Mouse (Mus musculus): ENCODE measurements around the gene P2rx2.

P2rx2 gene

GRCm38 (mm10) chr5:110313127-110313526 is 29.9 kb downstream of the P2rx2 start:
- no peak for DNase-seq

DNA sequence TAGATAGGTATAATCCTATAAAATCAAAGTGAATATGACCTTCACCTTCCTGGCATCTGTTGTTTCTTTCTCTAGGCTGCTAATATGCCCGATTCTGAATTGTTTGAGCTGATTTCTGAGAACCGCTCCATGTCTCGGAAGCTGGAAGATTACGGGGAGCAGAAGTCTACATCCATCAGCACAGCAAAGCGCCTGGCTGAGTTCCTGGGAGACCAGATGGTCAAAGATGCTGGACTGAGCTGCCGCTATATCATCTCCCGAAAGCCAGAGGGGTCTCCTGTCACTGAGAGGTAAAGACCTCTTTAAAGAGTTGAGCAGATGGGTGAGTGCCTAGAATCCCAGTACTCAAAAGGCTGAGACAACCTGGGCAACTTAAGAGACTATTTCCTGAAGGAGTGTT is 34.2 kb downstream of the P2rx2 start:
- no peak for DNase-seq

GRCm38 (mm10) chr5:110300591-110300990 is 42.4 kb downstream of the P2rx2 start:
- DNase-seq, result no peak

- DNase-seq, result no peak
Observed at GRCm38 (mm10) chr5:110296637-110297036, 46.4 kb downstream of the P2rx2 start.

- no peak for DNase-seq
Observed at GRCm38 (mm10) chr5:110291649-110292048, 51.4 kb downstream of the P2rx2 start.

Measured in right cerebral cortex, postnatal 4 days (tissue).